Mouse (Mus musculus) cerebellum, adult 2 months (tissue): ENCODE measurements around the gene Nelfb.

Source experiments
- CTCF ChIP-seq: fragments of 200-500 bp; IDR thresholded peaks from 2 replicates; pipeline ENCODE4 v1.5.1; 2011; ENCODE audit warnings: low read depth, mild to moderate bottlenecking, control low read depth, low read length, moderate library complexity, borderline replicate concordance; ENCODE audit not compliant: insufficient read depth
- POLR2A ChIP-seq: fragments of 200-500 bp; IDR thresholded peaks from 2 replicates; pipeline ENCODE4 v1.6.1; 2011; ENCODE audit warnings: low read length, control low read depth, borderline replicate concordance; ENCODE audit not compliant: insufficient read depth

- no peak for TF ChIP-seq CTCF
- TF ChIP-seq POLR2A: no peak
Observed at GRCm38 (mm10) chr2:25239766-25240165, 28.5 kb upstream of the Nelfb start.
